Mouse (Mus musculus): Measurements from ENCODE around the gene Gm10188.

Gm10188 gene

GRCm38 (mm10) chr1:132195681-132196080, 33.9 kb downstream of the Gm10188 start:
- in situ Hi-C loops (cut with MboI, MseI), result no loop called here

- in situ Hi-C loops (cut with MboI, MseI), result no loop called here
Measured at GRCm38 (mm10) chr1:132195100-132195499, 34.5 kb downstream of the Gm10188 start.

GRCm38 (mm10) chr1:132194624-132195023, 34.9 kb downstream of the Gm10188 start:
- in situ Hi-C loops (cut with MboI, MseI), result no loop called here

- in situ Hi-C loops (cut with MboI, MseI), result no loop called here
Measured at GRCm38 (mm10) chr1:132193806-132194205, 35.8 kb downstream of the Gm10188 start.

GRCm38 (mm10) chr1:132191786-132192680, 37.5 kb downstream of the Gm10188 start:
- in situ Hi-C loops (cut with MboI, MseI), result no loop called here

GRCm38 (mm10) chr1:132191093-132191785, 38.3 kb downstream of the Gm10188 start, which contains the start of the genes Lemd1 and AC124108.1:
TSS of gene Lemd1 (plus strand) at chr1:132191431.
TSS of gene AC124108.1 (plus strand) at chr1:132191457.
- in situ Hi-C loops (cut with MboI, MseI), result no loop called here

GRCm38 (mm10) chr1:132190621-132191092, 38.9 kb downstream of the Gm10188 start:
- in situ Hi-C loops (cut with MboI, MseI), result no loop called here

GRCm38 (mm10) chr1:132190040-132190513, 39.5 kb downstream of the Gm10188 start:
- in situ Hi-C loops (cut with MboI, MseI), result no loop called here

- in situ Hi-C loops (cut with MboI, MseI), result no loop called here
Measured at GRCm38 (mm10) chr1:132189231-132189630, 40.3 kb downstream of the Gm10188 start.

GRCm38 (mm10) chr1:132188442-132189066, 41.0 kb downstream of the Gm10188 start:
- in situ Hi-C loops (cut with MboI, MseI), result no loop called here

GRCm38 (mm10) chr1:132186303-132186702, 43.3 kb downstream of the Gm10188 start:
- in situ Hi-C loops (cut with MboI, MseI), result no loop called here
